Mouse (Mus musculus) left cerebral cortex, adult 8-10 months (tissue): Measurements from ENCODE around the gene Sirpb1c. TPM values are rescaled to one million over a fixed set of nuclear protein-coding genes. Genes with fewer than 3 reads are reported as not detected.
"Not testable (repeated sequence)": the region's sequence is repeated elsewhere in the genome, so short reads cannot be mapped to it uniquely, and the experiment has no call there.

Experiments used
- DNase-seq, 2 experiments: peaks; one replicate each; pipeline ENCODE4 v3.0.0; 2022; ENCODE audit warnings: low spot score in 2 of 2
- total RNA-seq, 4 experiments: library from RNA; stranded (reverse); gene quantifications; 2 replicates each; pipeline ENCODE4 v1.2.4; 2022

Sirpb1c gene
- total RNA-seq, result not detected

GRCm38 (mm10) chr3:15848280-15848679 lies at the start of gene Sirpb1c:
Sirpb1c (minus strand) TSS chr3:15848528.
- not testable (repeated sequence) for DNase-seq

- no peak for DNase-seq
Measured at GRCm38 (mm10) chr3:15886380-15886779, 38.1 kb upstream of the Sirpb1c start.

- DNase-seq, result not testable (repeated sequence)
Measured at GRCm38 (mm10) chr3:15855773-15856172, 7.4 kb upstream of the Sirpb1c start.

- no peak for DNase-seq
Measured at GRCm38 (mm10) chr3:15849922-15850321, 1.6 kb upstream of the Sirpb1c start.

- no peak for DNase-seq
Measured at GRCm38 (mm10) chr3:15847332-15848047, 838 bp downstream of the Sirpb1c start.

GRCm38 (mm10) chr3:15773642-15774041 lies 74.7 kb downstream of the Sirpb1c start:
- DNase-seq, result not testable (repeated sequence)

Other genes with a start within 250 kb of the Sirpb1c start
- not detected for gene Gm5150, start 157.9 kb upstream of the Sirpb1c start, total RNA-seq